Mouse (Mus musculus) heart, embryonic 15.5 days (tissue): ENCODE data around the gene Acvr2b. TPM values are rescaled to one million over a fixed set of nuclear protein-coding genes. Genes with fewer than 3 reads are reported as not detected.

Source experiments
- ATAC-seq: fragments of 200-750 bp; cut with Nextera tagmentation; replicated peaks from 2 replicates; pipeline ENCODE4 v1.8.0; 2017; ENCODE audit warnings: low read depth, moderate TSS enrichment; ENCODE audit not compliant: insufficient number of reproducible peaks, insufficient read depth, low FRiP score
- H3K27ac ChIP-seq: fragments of 300-500 bp; sonication (generic); 2 replicates; pipeline ENCODE4 v1.5.1; 2015; ENCODE audit warnings: mild to moderate bottlenecking, inconsistent platforms
- H3K27me3 ChIP-seq: fragments of 300-500 bp; sonication (generic); 2 replicates; pipeline ENCODE4 v1.6.1; 2015; ENCODE audit warnings: inconsistent platforms
- H3K36me3 ChIP-seq: fragments of 300-500 bp; sonication (generic); 2 replicates; pipeline ENCODE4 v1.6.1; 2015; ENCODE audit warnings: mild to moderate bottlenecking, inconsistent platforms
- H3K4me1 ChIP-seq: fragments of 300-500 bp; sonication (generic); replicated peaks from 2 replicates; pipeline ENCODE4 v1.6.1; 2015; ENCODE audit warnings: inconsistent platforms
- H3K4me2 ChIP-seq: fragments of 300-500 bp; sonication (generic); 2 replicates; pipeline ENCODE4 v1.6.1; 2015; ENCODE audit warnings: inconsistent platforms, mild to moderate bottlenecking, moderate library complexity
- H3K4me3 ChIP-seq: fragments of 300-500 bp; sonication (generic); 2 replicates; pipeline ENCODE4 v1.5.1; 2015; ENCODE audit warnings: mild to moderate bottlenecking, inconsistent platforms
- H3K9ac ChIP-seq: fragments of 300-500 bp; sonication (generic); 2 replicates; pipeline ENCODE4 v1.6.1; 2015; ENCODE audit warnings: mild to moderate bottlenecking, inconsistent platforms
- H3K9me3 ChIP-seq: fragments of 300-500 bp; sonication (generic); replicated peaks from 2 replicates; pipeline ENCODE4 v1.6.1; 2016; ENCODE audit warnings: inconsistent platforms
- WGBS: fragments of 180-500 bp; shearing (Covaris S2); methylation state at CpG from one replicate; pipeline ENCODE4 v1.1.7; 2015; ENCODE audit warnings: mixed read lengths; 5-methylcytosine and 5-hydroxymethylcytosine counted together
- polyA plus RNA-seq: library from polyadenylated mRNA; unstranded; fragments of >200 nt; fragmentation: Nextera tagmentation; extraction: Ambion mirVana; gene quantifications from 2 replicates; pipeline ENCODE4 v1.2.1, GENCODE M21; 2015

Acvr2b gene
- polyA plus RNA-seq, 1 experiment from 2014 or later, result 9.5 TPM

DNA sequence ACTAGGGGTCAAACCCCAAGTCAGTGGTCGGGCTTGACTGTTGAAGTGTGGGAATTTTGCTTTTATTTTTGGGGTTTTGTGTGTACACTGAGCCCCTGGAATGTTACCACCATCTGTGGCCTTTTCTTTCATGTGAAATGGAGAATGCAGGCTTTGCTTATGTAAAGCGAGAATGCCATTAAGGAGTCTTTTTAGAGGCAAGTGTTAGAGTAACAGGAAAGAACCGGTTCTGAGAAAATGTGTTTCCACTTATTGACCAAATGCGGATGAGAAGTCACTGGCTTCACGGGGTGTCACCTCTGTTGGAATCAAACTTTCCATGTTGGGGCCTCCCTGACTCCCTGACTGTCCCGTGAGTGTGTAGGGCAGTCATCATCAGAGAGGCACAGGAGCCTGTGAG lies 26.4 kb upstream of the Acvr2b start:
- ATAC-seq, result no peak
- no peak overlapping the region for H3K4me3 ChIP-seq
- H3K9me3 ChIP-seq, result no peaks in the 10 kb centered on the region
- no peak overlapping the region for H3K9ac ChIP-seq
- H3K27ac ChIP-seq, result no peak overlapping the region
- no peaks in the 10 kb centered on the region for H3K4me1 ChIP-seq
- no peaks in the 10 kb centered on the region for H3K27me3 ChIP-seq
- WGBS, result 68% methylated on average over 6 of the region's 6 CpGs
- H3K36me3 ChIP-seq, result no peaks in the 10 kb centered on the region
- no peak overlapping the region for H3K4me2 ChIP-seq

DNA sequence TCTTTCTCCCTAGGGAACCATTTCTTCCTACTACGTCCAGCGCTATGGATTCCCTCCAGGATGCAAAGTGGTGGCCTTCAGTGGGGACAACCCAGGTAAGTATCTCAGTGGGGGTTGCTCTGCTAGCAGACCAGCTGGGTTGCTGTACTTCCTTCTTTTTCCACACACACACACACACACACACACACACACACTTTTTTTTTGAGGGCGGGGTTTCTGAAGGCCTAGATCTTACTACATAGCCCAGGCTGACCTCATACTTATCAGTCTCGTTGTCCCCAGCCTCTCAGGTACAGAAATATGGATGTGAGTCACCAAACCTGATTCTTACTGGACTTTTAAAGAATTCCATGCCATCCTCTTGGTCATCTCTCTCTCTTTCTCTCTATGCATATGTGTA lies 23.7 kb upstream of the Acvr2b start:
- no peak overlapping the region for H3K27ac ChIP-seq
- H3K9ac ChIP-seq, result no peak overlapping the region
- no peaks in the 10 kb centered on the region for H3K27me3 ChIP-seq
- no peaks in the 10 kb centered on the region for H3K9me3 ChIP-seq
- no peak overlapping the region for H3K4me2 ChIP-seq
- WGBS, result 81% methylated on average over 4 of the region's 4 CpGs
- no peaks in the 10 kb centered on the region for H3K36me3 ChIP-seq
- no peaks in the 10 kb centered on the region for H3K4me1 ChIP-seq
- no peak overlapping the region for H3K4me3 ChIP-seq
- ATAC-seq, result no peak

DNA sequence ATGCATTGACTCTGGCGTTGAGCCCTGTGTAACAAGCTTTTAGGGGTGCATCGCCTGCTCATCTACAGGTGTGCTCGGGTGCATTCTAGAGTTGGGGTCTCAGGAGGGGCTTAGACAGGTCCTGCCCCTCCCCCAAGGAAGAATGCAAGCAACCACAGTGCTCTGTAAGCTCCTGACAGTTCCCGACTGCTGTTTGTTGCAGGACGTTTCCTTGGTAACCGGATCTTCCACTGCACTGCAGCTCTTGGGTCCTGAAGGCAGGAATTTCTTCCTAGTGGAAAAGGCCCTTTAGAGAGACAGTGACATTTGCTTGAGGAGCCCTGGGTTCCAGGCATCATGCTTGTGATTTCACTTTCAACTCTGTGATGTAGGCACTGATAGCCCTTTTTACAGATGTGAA lies 19.3 kb upstream of the Acvr2b start:
- H3K4me2 ChIP-seq, result no peak overlapping the region
- ATAC-seq, result no peak
- no peak overlapping the region for H3K27ac ChIP-seq
- H3K27me3 ChIP-seq, result no peaks in the 10 kb centered on the region
- H3K4me3 ChIP-seq, result no peak overlapping the region
- no peaks in the 10 kb centered on the region for H3K36me3 ChIP-seq
- no peaks in the 10 kb centered on the region for H3K9me3 ChIP-seq
- 51% methylated on average over 6 of the region's 6 CpGs for WGBS
- no peak overlapping the region for H3K9ac ChIP-seq
- H3K4me1 ChIP-seq, result no peaks in the 10 kb centered on the region

DNA sequence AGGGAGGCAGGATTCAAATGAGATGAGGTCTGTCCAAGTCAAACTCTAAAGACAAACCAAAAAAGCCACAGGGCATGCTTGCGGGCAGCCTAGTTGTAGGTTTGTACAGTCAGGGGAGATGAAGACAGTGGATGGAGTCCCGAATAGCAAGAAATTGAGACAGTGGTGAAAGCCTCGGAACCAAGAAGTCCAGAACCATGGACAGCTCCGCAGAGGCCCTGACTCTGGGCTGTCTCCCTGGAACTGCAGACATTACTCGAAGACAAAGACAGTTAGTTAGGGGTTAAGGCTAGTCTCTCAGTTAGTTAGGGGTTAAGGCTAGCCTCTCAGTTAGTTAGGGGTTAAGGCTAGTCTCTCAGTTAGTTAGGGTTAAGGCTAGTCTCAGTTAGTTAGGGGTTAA lies 13.0 kb upstream of the Acvr2b start:
- no peaks in the 10 kb centered on the region for H3K9me3 ChIP-seq
- H3K4me3 ChIP-seq, result no peak overlapping the region
- no peak overlapping the region for H3K4me2 ChIP-seq
- no peak for ATAC-seq
- H3K36me3 ChIP-seq, result no peaks in the 10 kb centered on the region
- no peak overlapping the region for H3K9ac ChIP-seq
- H3K4me1 ChIP-seq, result no peaks in the 10 kb centered on the region
- WGBS, result 40% methylated on average over 5 of the region's 5 CpGs
- H3K27me3 ChIP-seq, result no peaks in the 10 kb centered on the region
- no peak overlapping the region for H3K27ac ChIP-seq

DNA sequence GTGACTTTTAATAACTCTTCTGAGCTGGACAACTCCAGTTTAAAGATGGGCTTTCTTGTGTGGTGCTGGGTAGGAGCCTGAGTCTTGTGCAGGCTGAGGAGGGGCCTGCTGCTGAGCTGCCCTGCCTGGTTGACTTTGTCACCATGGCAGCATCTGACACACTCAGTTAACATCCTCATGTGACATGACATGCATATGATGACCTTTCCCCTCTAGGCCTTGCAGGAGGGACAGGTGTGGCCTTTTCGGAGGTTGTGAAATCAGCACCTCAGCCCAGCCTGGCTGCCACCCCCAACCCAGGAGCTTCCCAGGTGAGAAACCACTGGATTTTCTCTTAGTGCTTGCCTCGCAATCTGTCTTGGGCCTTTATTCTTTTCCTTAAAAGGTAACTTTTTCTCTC lies 11.7 kb upstream of the Acvr2b start:
- no peaks in the 10 kb centered on the region for H3K9me3 ChIP-seq
- H3K4me2 ChIP-seq, result no peak overlapping the region
- no peak overlapping the region for H3K4me3 ChIP-seq
- no peaks in the 10 kb centered on the region for H3K36me3 ChIP-seq
- H3K27ac ChIP-seq, result no peak overlapping the region
- no peaks in the 10 kb centered on the region for H3K4me1 ChIP-seq
- WGBS, result 87% methylated on average over 2 of the region's 2 CpGs
- no peak overlapping the region for H3K9ac ChIP-seq
- ATAC-seq, result no peak
- H3K27me3 ChIP-seq, result no peaks in the 10 kb centered on the region

DNA sequence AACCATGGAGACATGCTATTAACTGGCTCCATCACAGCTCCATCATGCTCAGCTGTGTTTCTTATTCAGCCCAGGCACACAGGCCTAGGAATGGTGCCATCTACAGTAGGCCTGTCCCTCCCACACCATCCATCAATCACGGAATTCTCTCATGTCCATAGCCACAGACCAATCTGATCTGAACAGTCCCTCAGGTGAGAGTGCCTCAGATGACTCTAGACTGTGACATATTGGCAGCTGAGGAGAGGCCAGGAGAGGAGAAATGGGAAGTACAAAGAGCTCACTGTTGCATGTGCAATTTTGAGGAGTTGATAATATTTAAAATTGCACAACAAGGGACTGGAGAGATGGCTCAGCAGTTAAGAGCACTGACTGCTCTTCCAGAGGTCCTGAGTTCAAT lies 7.1 kb upstream of the Acvr2b start:
- no peak overlapping the region for H3K9ac ChIP-seq
- H3K4me1 ChIP-seq, result no peaks in the 10 kb centered on the region
- no peaks in the 10 kb centered on the region for H3K9me3 ChIP-seq
- no peaks in the 10 kb centered on the region for H3K36me3 ChIP-seq
- H3K27me3 ChIP-seq, result no peaks in the 10 kb centered on the region
- no peak overlapping the region for H3K4me2 ChIP-seq
- H3K27ac ChIP-seq, result no peak overlapping the region
- H3K4me3 ChIP-seq, result no peak overlapping the region
- ATAC-seq, result no peak
- WGBS, result 77% methylated on average over 1 of the region's 1 CpGs

DNA sequence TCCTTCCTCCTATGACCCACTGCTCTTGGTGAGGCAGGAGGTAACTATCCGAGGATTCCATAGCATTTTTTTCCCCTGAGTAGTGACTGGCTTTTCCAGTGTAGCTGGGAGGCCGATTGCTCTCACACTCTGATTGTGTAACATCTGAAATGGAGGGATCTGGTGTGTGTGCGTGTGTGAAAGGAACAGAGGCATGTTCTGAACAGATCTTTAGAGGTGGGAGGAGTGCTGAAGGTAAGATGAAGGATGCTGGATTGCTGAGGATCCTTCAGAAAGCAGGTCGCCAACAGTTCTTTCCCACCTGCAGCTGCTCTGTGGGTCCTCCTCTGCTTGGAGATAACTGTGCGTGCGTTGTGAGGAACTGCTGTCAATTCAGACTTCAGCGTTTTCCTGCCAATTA lies 567 bp upstream of the Acvr2b start:
- Histone ChIP-seq H3K27ac (peak overlapping the region; percentile 59), H3K9ac (peak overlapping the region; percentile 45), H3K9me3 (no peaks in the 10 kb centered on the region), H3K4me3 (peak overlapping the region; percentile 93), H3K27me3 (no peaks in the 10 kb centered on the region), H3K4me2 (peak overlapping the region; percentile 87), H3K36me3 (no peaks in the 10 kb centered on the region), H3K4me1 (peaks cover 21% of the 10 kb centered on the region)
- 2% methylated on average over 7 of the region's 7 CpGs for WGBS
- ATAC-seq, result no peak

DNA sequence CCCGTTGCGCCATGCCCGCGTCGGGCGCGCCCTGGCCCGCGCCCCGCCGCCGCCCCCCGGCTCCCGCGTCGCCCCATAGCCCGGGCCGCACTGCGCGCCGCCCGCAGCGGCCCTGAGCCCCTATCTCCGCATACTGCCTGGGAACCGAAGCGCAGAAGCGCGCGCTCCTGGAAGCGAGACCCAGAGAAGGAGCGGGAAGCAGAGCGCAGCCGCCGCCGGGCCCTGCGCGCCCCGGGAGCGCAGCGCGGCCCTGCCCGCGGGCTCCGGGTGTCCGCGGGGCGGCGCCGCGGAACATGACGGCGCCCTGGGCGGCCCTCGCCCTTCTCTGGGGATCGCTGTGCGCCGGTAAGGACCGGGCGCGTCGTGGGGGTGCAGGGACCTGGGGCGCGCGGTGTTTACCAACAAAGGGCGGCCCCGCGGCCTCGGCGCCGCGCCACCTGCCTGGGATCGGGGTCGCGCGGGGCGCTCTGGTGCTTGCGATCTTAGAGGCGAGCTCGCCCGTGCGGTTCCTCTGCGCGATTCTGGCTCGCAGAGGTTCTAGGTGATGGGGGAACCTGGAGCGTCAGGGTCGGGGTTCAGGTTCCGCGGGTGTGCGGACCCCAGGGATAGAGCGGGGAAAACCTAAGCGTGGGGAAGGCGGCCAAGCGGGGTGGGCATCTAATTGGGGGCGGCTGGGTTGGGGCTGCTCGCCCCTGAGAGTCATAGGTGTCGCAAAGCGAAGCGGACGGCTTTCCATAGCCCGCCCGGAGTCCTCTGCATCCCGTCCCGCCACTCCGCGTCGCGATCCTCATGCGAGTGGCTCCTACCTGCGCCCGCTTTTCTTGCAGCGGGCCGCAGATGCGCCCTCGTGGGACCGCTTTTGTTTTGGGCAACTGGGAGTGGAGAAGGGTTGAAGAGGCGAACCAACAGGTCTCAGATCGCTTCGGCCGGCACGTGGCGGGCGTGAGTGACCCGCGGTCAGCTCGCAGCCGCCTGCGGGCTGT lies 626 bp downstream of the Acvr2b start:
- peak; percentile 48 for ATAC-seq
- no peaks in the 10 kb centered on the region for H3K36me3 ChIP-seq
- under 1% methylated on average over 110 of the region's 127 CpGs for WGBS

DNA sequence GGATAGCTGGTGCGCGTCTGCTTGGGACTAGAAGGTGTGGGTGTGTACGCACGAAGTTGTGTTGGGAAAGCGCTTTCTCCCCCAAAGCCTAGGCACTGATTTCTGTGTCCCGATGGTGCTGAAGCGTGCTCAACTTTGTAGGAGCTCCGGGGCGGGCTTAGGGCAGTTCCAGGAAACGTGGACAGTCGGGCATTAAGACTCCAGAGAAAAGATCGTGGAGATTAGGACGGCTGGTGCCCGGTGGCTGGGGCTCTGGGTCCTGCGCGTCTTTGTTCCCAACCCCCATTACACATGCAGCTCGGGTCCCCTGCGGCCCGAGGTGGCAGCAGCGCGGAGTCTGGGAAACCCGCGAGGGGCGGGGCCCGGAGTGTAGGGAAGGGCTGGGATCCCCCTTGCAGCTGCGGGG lies 1.3 kb downstream of the Acvr2b start:
- under 1% methylated on average over 26 of the region's 26 CpGs for WGBS
- peak overlapping the region; percentile 97; the same call in 1 of the 2 replicates for H3K27ac ChIP-seq

More for the DNA sequence above, 626 bp downstream of the Acvr2b start:
- Histone ChIP-seq H3K4me3 (peak overlapping the region; percentile 93), H3K4me1 (peaks cover 21% of the 10 kb centered on the region), H3K4me2 (peak overlapping the region; percentile 87), H3K27ac (peak overlapping the region; percentile 97), H3K27me3 (no peaks in the 10 kb centered on the region), H3K9me3 (no peaks in the 10 kb centered on the region), H3K9ac (peak overlapping the region; percentile 88)

DNA sequence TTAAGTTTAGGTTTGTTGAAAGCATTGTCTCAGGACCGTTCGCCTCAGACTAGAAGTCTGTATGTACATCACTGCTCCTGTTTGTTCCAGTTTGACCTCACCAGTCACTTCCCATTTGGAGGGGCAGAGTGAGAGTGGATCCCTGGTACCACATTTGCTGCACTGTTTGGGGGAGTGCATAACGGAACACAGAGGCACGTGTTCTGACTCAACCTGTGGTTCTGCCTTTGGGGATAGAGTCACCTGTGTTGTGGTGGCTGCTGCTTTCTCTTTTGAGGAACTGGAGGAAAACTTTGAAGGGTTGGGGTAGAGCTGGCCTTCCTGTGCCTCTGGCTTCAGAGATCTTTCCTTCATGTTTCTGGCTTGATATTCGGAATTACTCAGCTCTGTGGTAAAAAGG lies 2.2 kb downstream of the Acvr2b start:
- no peak overlapping the region for H3K9ac ChIP-seq
- no peak for ATAC-seq
- peaks cover 31% of the 10 kb centered on the region for H3K4me1 ChIP-seq
- H3K36me3 ChIP-seq, result no peaks in the 10 kb centered on the region
- H3K4me2 ChIP-seq, result peak overlapping the region; percentile 87
- peak overlapping the region; percentile 93 for H3K4me3 ChIP-seq
- 72% methylated on average over 5 of the region's 5 CpGs for WGBS
- no peaks in the 10 kb centered on the region for H3K27me3 ChIP-seq
- no peak overlapping the region for H3K27ac ChIP-seq
- no peaks in the 10 kb centered on the region for H3K9me3 ChIP-seq

More for the DNA sequence above, 1.3 kb downstream of the Acvr2b start:
- Histone ChIP-seq H3K4me1 (peaks cover 25% of the 10 kb centered on the region), H3K9ac (peak overlapping the region; percentile 88), H3K36me3 (no peaks in the 10 kb centered on the region), H3K27me3 (no peaks in the 10 kb centered on the region), H3K9me3 (no peaks in the 10 kb centered on the region), H3K4me3 (peak overlapping the region; percentile 93), H3K4me2 (peak overlapping the region; percentile 87)
- ATAC-seq, result no peak

DNA sequence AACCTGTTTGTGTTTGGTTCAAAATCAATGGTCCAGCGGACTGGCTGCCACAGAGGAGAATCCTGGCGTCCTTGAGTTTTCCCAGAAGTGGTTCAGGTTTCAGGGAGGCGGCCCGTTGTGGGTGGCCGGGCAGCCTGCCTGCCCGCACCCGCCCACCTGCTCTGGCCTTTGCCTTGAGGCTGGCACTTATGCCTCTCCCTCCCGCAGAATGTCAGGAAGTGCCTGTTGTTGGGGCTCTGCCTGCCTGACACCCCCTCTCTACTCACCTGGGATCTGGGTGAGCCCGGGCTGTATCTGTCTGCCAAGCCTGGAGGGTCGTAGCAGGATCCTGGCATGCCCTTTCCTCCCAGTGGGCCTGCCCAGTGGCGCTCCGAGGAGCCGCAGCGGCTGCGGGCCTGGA lies 6.0 kb downstream of the Acvr2b start:
- no peak overlapping the region for H3K9ac ChIP-seq
- H3K36me3 ChIP-seq, result peaks cover 4% of the 10 kb centered on the region; the same call in 1 of the 2 replicates
- H3K27ac ChIP-seq, result no peak overlapping the region
- H3K4me1 ChIP-seq, result peaks cover 33% of the 10 kb centered on the region
- no peak for ATAC-seq
- H3K4me2 ChIP-seq, result no peak overlapping the region
- peaks cover under 1% of the 10 kb centered on the region; the same call in 1 of the 2 replicates for H3K9me3 ChIP-seq
- WGBS, result 74% methylated on average over 15 of the region's 15 CpGs
- no peaks in the 10 kb centered on the region for H3K27me3 ChIP-seq
- H3K4me3 ChIP-seq, result no peak overlapping the region
